Mouse (Mus musculus): ENCODE measurements around the gene Arhgef3.
A peak's percentile ranks its signal among the peaks of the same experiment; 100 is the strongest.

The Arhgef3 gene

GRCm38 (mm10) chr14:27422301-27422700 lies 307.6 kb downstream of the Arhgef3 start:
- no peak for DNase-seq (ENCODE audit: low spot score)

GRCm38 (mm10) chr14:27428573-27428972 lies 313.9 kb downstream of the Arhgef3 start, which contains the start of gene Fam208a:
TSS of gene Fam208a (plus strand) at chr14:27428834.
- peak; percentile 96 for DNase-seq (ENCODE audit: low spot score)

DNA sequence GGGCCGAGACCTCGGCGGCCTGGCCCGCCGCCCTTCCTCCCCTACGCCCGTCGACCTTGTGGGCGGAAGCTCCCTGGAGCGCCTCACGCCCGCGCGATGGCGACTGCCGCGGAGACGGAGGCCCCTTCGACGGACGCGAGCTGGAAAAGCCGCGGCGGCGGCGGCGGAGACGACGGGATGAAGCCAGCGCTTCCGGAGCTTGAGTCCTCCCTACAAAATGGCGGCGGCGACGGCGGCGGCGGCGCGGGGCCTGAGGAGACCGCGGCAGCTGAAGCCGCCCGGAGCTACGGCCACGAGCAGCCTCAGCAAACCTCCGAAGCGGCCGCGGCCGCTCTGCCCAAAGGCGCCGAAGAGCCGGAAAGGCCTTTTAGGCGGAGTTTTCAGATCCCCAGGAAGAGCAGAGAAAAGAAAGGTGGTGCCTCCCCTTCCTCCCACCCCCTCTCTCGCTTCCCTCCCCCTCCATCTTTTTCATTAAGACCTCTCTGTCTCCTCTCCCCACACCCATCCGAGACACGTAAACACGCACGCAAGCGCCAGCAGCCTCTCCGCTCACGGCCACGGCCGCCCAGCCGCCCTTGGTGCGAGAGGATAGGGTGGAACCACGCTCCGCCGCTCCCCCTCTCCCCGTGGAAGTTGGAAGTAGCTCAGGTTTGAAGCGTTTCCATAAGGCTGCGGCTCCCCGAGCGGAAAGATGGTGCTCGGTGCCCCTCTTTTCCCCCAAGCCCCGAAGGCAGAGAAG lies 314.4 kb downstream of the Arhgef3 start:
- peak; percentile 89 for DNase-seq (ENCODE audit: low spot score)

GRCm38 (mm10) chr14:27430280-27430679 lies 315.6 kb downstream of the Arhgef3 start:
- no peak for DNase-seq (ENCODE audit: low spot score)

DNA sequence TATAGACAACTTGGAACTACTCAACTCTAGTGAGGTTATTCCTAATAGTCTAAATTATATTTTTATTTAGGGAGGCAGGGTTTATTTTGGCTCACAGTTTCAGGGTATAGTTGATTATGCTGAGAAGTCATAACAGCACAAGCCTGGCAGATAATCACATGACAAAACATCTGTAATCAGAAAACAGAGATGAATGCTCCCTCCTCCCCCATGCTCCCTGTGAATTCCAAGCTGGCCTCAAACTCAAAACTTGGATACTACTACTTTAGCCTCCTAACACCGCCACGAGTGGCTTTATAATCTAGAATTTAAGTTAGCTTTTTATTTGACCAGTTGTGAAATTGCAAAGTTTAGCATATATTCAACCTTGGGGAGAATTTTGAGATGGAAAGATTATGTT lies 317.4 kb downstream of the Arhgef3 start:
- no peak for DNase-seq (ENCODE audit: low spot score)

DNA sequence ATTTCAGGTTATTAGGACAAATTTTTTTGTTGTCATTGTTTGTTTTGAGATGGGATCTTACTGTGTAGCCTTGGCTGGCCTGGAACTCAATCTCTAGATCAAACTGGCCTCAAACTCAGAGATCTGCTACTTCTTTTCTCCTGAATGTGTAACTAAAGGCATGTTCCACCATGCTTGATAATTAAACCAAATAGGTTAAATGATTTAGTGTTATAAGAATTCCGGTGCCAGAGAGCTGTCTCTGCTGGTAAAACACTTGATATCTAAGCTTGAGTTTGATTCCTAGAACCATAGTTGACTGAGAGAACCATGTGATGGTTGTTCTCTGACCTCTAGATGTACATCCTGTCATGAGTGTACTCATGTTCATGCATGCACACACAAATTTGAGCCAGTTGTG lies 321.4 kb downstream of the Arhgef3 start:
- DNase-seq (ENCODE audit: low spot score): no peak

- no peak for DNase-seq (ENCODE audit: low spot score)
These were observed 322.1 kb downstream of the Arhgef3 start for GRCm38 (mm10) chr14:27436826-27437225.

DNA sequence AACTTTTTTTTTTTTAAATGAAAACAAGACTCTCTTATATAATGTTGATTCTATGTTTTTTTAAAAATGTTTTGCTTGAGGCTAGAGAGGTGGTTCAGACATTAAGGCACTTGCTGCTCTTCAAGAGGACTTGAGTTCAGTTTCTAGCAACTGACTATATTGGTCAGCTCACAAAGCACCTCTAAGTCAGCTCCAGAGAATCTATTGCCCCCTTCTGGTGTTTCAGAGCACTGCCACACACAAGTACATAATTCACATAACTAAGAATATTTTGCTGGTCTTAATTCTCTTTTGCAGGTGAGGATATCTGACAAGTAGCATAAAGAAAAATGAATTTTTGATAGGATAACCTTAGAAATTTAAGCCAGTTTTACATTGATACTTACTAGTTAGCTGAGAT lies 326.2 kb downstream of the Arhgef3 start:
- no peak for DNase-seq (ENCODE audit: low spot score)

DNA sequence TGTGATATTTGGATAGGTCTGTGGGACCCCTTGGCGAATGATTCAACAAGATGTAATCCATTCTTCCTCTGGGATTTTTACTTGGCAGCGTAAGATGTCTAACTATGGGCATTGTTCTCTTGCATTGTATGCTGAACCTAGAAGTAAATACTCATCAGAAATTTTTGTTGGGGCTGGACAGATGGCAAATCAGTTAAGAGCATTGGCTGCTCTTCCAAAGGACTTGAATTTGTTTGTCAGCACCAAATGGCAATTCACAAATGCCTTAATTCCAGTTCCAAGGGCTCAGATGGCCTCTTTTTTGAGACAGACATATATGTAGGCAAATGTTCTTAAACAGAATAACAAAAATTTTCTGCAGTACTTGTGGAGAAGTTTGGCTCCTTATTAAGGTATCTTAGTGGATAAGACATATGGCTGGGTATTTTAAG lies 330.2 kb downstream of the Arhgef3 start:
- DNase-seq (ENCODE audit: low spot score): no peak

- no peak for DNase-seq (ENCODE audit: low spot score)
These were observed 332.3 kb downstream of the Arhgef3 start for GRCm38 (mm10) chr14:27446963-27447362.
